In genomic region chr17:50021400-50021799, GRCm38 (mm10) we compare ENCODE assay signal across 11 mouse cellular contexts.
DNase-seq lines count a peak whose midpoint lies in the region; ATAC-seq lines count a peak whose summit lies in the region.
"Had no signal": no experiment of that assay in that cellular context is flagged by ENCODE, and none has a peak within 500 bp of the region (broad histone marks: within the 10 kb centered on the region; RNA-seq: fewer than 3 reads in every experiment).

No protein-coding gene starts in this region.

- peak overlapping the region; percentile 52 for H3K9ac ChIP-seq in liver, embryonic 13.5 days
- H3K9ac ChIP-seq in liver, embryonic 11.5 days (ENCODE audit: low read depth, low read length) = no peak overlapping the region
- H3K9ac ChIP-seq: limb, embryonic 13.5 days had no signal

- no peaks in the 10 kb centered on the region for H3K9me3 ChIP-seq in liver, embryonic 13.5 days (replicated peaks)
- H3K9me3 ChIP-seq in liver, embryonic 11.5 days (ENCODE audit: control insufficient read depth, low read length) = no peaks in the 10 kb centered on the region
- H3K9me3 ChIP-seq in hindbrain, embryonic 10.5 days = no peaks in the 10 kb centered on the region
- H3K9me3 ChIP-seq: limb, embryonic 13.5 days had no signal

- H3K36me3 ChIP-seq in liver, embryonic 13.5 days = no peaks in the 10 kb centered on the region
- no peaks in the 10 kb centered on the region for H3K36me3 ChIP-seq in liver, embryonic 11.5 days (ENCODE audit: control insufficient read depth, insufficient read depth, low read length)
- H3K36me3 ChIP-seq in hindbrain, embryonic 10.5 days = no peaks in the 10 kb centered on the region
- H3K36me3 ChIP-seq: limb, embryonic 13.5 days had no signal

- H3K4me2 ChIP-seq in liver, embryonic 13.5 days = peak overlapping the region; percentile 32
- H3K4me2 ChIP-seq in liver, embryonic 11.5 days = no peak overlapping the region
- H3K4me2 ChIP-seq: limb, embryonic 13.5 days had no signal

- H3K4me1 ChIP-seq in liver, embryonic 13.5 days (replicated peaks) = peaks cover 93% of the 10 kb centered on the region
- H3K4me1 ChIP-seq in liver, embryonic 11.5 days (replicated peaks; ENCODE audit: control insufficient read depth, insufficient read depth, low read length) = peaks cover 32% of the 10 kb centered on the region
- peaks cover 65% of the 10 kb centered on the region for H3K4me1 ChIP-seq in hindbrain, embryonic 10.5 days (replicated peaks)
- H3K4me1 ChIP-seq: limb, embryonic 13.5 days had no signal

- peak overlapping the region; percentile 99 for H3K27ac ChIP-seq in liver, embryonic 13.5 days
- no peak overlapping the region for H3K27ac ChIP-seq in liver, embryonic 11.5 days (ENCODE audit: low read depth, low read length)
- peak overlapping the region; percentile 70; the same call in 1 of the 2 replicates for H3K27ac ChIP-seq in hindbrain, embryonic 10.5 days
- H3K27ac ChIP-seq: limb, embryonic 13.5 days had no signal

- H3K4me3 ChIP-seq in liver, embryonic 13.5 days (replicated peaks) = no peak overlapping the region
- no peak overlapping the region for H3K4me3 ChIP-seq in liver, embryonic 11.5 days (ENCODE audit: low read depth, low read length)
- no peak overlapping the region for H3K4me3 ChIP-seq in hindbrain, embryonic 10.5 days
- H3K4me3 ChIP-seq: limb, embryonic 13.5 days had no signal

- DNase-seq in liver, embryonic 13.5 days = no peak
- DNase-seq in liver, embryonic 11.5 days (ENCODE audit: low spot score) = no peak
- peak; percentile 12 for DNase-seq in hindbrain, embryonic 10.5 days (ENCODE audit: low spot score)
- peak; percentile 13 for DNase-seq in mesoderm, embryonic 11.5 days (ENCODE audit: low read depth, low spot score)
- no peak for DNase-seq in right cerebral cortex, postnatal 10 days (ENCODE audit: low spot score in 2 of 2)
- DNase-seq in frontal cortex, postnatal 36 days (ENCODE audit: low spot score in 2 of 2) = no peak
- no peak for DNase-seq in adipocyte (ENCODE audit: low spot score)
- DNase-seq: heart, adult 18-20 months; kidney, postnatal 10 days; lung, postnatal 36 days had no signal

- ATAC-seq in liver, embryonic 13.5 days (ENCODE audit: low read depth) = no peak
- no peak for ATAC-seq in liver, embryonic 11.5 days (replicated peaks; ENCODE audit: low FRiP score)

- no peaks in the 10 kb centered on the region for H3K27me3 ChIP-seq in liver, embryonic 13.5 days
- H3K27me3 ChIP-seq in liver, embryonic 11.5 days (replicated peaks; ENCODE audit: control insufficient read depth, insufficient read depth, low read length) = no peaks in the 10 kb centered on the region
- H3K27me3 ChIP-seq in hindbrain, embryonic 10.5 days (ENCODE audit: insufficient read depth, poor library complexity, severe bottlenecking) = no peaks in the 10 kb centered on the region
- H3K27me3 ChIP-seq: limb, embryonic 13.5 days had no signal

- WGBS in liver, embryonic 13.5 days (ENCODE audit: insufficient replicate concordance) = 71% methylated on average over 4 of the region's 4 CpGs
- WGBS in liver, embryonic 11.5 days = 62% methylated on average over 4 of the region's 4 CpGs
- WGBS in hindbrain, embryonic 10.5 days = 40% methylated on average over 4 of the region's 4 CpGs

Comparison
In these comparisons a context has a peak if more than half of its experiments do, and no peak if none do; other contexts are left out.
1. DNase-seq: peak in hindbrain, embryonic 10.5 days (single experiment) and mesoderm, embryonic 11.5 days (single experiment); none in liver, embryonic 13.5 days (single experiment), liver, embryonic 11.5 days (single experiment), right cerebral cortex, postnatal 10 days (0 of 2), frontal cortex, postnatal 36 days (0 of 2) and adipocyte (single experiment).